Mouse (Mus musculus): ENCODE data around the gene Nufip1. TPM values are rescaled to one million over a fixed set of nuclear protein-coding genes. Genes with fewer than 3 reads are reported as not detected.
A peak's percentile ranks its signal among the peaks of the same experiment; 100 is the strongest.

Nufip1 gene
- polyA plus RNA-seq (2012; rRNA removed): 2.6 and 2.9 TPM in 2 replicates

GRCm38 (mm10) chr14:76110396-76111221 lies at the start of gene Nufip1, which contains the start of gene Gpalpp1:
Gene Nufip1, plus strand, starts transcription at chr14:76110891.
Gene Gpalpp1, minus strand, starts transcription at chr14:76110760.
- DNase-seq (ENCODE audit: low read depth): peak; percentile 83

- DNase-seq (ENCODE audit: low read depth): peak; percentile 75
Measured at GRCm38 (mm10) chr14:76067237-76067636, 43.5 kb upstream of the Nufip1 start.

GRCm38 (mm10) chr14:76068296-76068695 lies 42.4 kb upstream of the Nufip1 start:
- no peak for DNase-seq (ENCODE audit: low read depth)

DNA sequence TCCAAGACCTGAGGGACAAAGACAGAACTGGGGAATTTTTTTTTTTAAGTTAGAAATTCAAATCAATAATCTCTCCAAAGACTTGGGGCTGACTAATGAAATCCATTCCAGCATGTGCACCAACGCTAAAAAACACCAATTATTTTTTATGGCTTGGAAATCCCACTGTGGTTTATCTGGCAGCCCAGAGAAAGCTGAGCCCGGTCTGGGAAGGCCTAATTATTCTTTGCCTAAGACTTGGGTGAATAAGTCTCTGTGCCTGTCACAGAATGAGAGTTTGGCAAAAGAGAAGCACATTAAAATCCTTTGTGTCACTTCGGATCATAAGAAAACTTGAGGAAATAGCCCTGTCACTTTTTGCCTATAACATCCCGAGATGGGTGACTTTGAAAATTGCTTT lies 41.4 kb upstream of the Nufip1 start:
- no peak for DNase-seq (ENCODE audit: low read depth)

- DNase-seq (ENCODE audit: low read depth): no peak
Measured at GRCm38 (mm10) chr14:76072626-76073025, 38.1 kb upstream of the Nufip1 start.

DNA sequence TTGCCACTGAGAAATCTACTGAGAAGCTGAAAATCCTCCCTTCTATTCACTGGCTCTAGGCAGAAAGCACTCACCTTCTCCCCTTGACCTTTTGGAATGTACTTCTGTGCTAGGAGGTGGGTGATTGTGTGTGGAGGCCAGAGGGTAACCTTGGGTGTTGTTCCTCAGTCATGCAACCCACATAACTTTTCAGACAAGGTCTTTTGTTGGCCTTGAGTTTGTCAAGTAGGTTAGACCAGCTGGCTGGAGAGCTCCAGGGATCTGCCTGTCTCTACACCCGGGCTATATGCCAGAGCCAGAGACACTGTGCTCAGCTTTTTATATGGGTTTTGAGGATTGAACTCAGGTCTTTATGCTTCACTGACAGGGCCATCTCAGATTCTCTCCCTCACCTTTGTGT lies 36.5 kb upstream of the Nufip1 start:
- DNase-seq (ENCODE audit: low read depth): no peak

DNA sequence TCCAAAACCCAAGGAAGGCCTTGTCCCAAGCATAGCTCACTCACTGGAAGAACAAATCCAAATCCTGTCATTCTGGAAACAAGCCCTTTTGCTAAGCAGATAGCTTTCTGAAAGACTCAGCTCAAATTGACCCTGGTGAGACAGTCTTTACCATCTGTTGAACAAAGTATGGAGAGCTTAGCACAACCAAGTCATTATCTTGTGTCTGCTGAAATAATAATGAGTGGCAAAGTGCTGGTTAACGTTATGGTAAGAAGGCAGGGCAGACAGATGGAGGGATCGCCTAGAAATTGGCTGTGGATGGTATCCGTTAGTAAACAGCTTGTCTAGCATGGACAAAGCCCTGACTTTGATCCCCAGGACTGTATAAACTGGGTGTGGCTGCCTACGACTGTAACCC lies 35.0 kb upstream of the Nufip1 start:
- DNase-seq (ENCODE audit: low read depth): no peak

GRCm38 (mm10) chr14:76076602-76077001 lies 34.1 kb upstream of the Nufip1 start:
- DNase-seq (ENCODE audit: low read depth): no peak

DNA sequence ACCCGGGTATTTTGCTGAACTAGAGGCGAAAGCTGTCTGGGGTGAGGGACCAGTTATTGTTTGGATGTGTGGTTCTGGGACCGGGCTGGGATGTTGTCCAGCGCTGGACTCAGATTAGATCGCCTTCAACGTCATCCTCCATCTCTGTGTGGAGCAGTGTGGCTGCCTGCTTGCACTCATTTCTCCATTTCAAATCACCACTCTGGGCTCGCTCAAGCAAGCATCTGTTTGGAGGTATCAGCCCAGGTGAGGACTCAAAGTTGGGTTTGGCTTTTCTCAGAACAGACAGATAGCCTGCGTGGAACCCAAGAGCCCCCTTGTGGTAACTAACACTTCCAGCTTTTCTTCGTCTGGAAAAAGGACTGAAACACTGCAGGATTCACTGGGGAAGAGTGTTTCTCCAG lies 33.6 kb upstream of the Nufip1 start:
- DNase-seq (ENCODE audit: low read depth): no peak

GRCm38 (mm10) chr14:76081451-76081850 lies 29.2 kb upstream of the Nufip1 start:
- no peak for DNase-seq (ENCODE audit: low read depth)

DNA sequence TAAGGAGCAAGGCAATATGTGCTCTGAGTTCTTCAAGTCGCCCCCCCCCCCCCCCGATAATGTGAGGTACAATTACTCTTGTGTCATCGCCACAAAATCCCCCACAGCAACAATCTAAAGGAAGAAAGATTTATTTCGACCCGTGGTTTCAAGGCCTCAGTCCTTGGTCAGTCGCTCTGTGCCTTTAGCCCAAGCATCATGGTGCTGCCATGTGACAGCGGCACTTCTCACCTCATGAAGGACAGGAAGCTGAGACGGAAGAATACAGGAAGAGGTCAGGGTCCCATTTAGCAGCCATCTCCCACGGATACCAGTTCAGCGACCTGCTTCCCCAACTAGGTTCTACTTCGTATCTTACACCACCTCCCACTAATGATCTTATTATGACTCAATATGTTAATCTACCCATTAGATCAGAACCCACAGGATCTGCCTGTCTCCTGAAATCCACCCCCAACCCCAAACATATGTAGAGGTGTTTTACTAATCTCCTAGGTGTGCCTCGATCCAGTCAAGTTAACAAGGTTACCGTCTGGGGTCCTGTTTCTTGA lies 28.5 kb upstream of the Nufip1 start:
- DNase-seq (ENCODE audit: low read depth): no peak

- no peak for DNase-seq (ENCODE audit: low read depth)
Measured at GRCm38 (mm10) chr14:76084188-76084587, 26.5 kb upstream of the Nufip1 start.

- no peak for DNase-seq (ENCODE audit: low read depth)
Measured at GRCm38 (mm10) chr14:76097244-76097643, 13.4 kb upstream of the Nufip1 start.

DNA sequence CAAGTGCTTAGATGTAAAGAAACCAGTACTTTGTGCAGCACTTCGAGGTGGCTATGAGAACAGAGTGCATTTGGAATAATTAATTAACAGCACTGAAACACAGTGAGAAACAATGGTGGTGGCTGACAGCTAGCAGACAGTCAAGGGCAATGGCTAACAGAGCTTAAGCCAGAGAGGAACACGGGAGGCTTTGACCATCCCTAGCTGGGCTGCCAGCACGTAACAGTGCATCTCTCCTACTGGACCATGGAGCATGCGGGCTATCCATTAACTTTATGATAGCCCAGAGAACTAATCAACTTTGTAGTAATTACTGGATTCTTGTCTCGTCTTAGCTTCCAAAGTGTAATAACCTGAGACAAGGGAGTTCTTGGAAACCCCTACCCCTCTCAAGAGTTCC lies 12.9 kb upstream of the Nufip1 start:
- DNase-seq (ENCODE audit: low read depth): no peak

DNA sequence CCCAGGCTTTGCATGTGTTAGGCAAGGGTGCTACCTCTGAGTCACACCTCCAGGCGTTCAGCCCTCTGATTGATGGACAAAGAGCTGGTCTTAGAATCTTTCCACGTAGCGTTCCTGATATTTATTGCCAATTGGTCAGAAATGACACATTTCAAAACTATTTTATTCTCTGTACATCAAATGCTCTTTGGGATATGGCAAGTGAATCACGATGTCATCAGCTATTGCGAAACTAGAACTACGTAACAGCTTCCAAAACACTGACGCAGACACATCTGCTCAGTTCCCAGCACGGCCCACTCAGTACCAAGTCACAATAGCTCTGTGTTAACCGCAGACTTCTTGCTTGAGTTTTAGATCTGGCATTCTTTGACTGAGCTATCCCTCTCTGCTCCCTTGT lies 11.1 kb upstream of the Nufip1 start:
- peak; percentile 26 for DNase-seq (ENCODE audit: low read depth)

- DNase-seq (ENCODE audit: low read depth): no peak
Measured at GRCm38 (mm10) chr14:76115744-76116143, 5.1 kb downstream of the Nufip1 start.

DNA sequence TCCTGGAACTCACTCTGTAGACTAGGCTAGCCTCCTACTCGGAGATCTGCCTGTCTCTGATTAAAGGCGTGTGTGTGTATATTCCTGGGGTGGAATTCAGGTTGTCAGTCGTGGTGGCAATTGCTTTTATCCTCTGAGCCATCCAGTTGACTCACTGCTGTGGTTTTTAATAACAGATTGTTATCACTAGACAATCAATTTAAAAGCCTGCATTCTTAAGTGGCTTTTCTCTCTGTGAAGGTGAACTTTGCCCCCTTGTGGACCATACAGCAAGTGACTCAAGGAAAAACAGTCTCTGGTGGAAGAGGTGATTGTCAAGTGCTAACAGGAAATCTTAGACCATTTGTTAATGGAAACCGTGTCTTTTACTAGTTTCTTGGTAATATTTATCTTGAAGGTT lies 8.3 kb downstream of the Nufip1 start:
- no peak for DNase-seq (ENCODE audit: low read depth)

- no peak for DNase-seq (ENCODE audit: low read depth)
Measured at GRCm38 (mm10) chr14:76120472-76120871, 9.8 kb downstream of the Nufip1 start.

- DNase-seq (ENCODE audit: low read depth): no peak
Measured at GRCm38 (mm10) chr14:76121901-76122662, 11.4 kb downstream of the Nufip1 start.

- DNase-seq (ENCODE audit: low read depth): no peak
Measured at GRCm38 (mm10) chr14:76122663-76123058, 12.0 kb downstream of the Nufip1 start.

- no peak for DNase-seq (ENCODE audit: low read depth)
Measured at GRCm38 (mm10) chr14:76127311-76127710, 16.6 kb downstream of the Nufip1 start.

DNA sequence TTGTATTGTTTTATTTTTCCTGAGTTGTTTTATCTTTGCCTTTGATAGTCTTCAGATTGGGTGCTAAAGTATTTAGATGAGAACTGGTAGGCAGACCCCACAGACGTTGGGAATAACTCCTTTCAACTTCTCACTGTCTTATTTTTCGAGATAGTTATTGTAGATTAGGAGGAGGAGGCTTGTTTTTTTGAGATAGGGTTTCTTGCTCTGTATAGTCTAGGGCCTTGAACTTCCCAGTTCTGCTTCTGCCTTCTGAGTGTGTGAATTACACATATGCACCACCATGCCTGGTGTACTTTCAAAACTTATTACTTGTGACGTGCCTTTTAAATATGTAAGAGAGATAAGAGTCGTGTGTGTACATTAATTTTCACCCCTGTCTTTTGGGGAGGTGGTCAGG lies 17.5 kb downstream of the Nufip1 start:
- DNase-seq (ENCODE audit: low read depth): no peak

GRCm38 (mm10) chr14:76134975-76135374 lies 24.3 kb downstream of the Nufip1 start:
- DNase-seq (ENCODE audit: low read depth): no peak
